In the genomic region with DNA sequence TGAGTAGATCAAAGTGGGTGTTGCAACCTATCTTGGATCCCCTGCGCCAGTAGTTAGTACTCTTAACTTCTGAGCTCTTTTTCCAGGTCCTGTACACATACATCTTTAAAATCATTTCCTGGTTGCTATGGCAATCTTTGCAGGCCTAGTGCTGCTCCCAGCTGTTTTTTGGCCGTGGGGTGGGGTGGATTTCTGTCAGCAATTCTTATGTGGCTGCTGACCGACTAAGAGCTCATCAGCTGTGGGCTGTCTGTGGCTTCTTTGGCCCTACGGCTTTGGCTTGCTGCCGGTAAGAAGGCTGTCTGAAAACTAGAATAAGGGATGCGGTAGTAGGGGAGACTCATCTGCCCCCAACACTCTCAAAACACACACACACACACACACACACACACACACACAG, we compare ENCODE assay signal across 8 mouse cellular contexts. TPM values are rescaled to one million over a fixed set of nuclear protein-coding genes. Genes with fewer than 3 reads are reported as not detected.
A peak's percentile ranks its signal among the peaks of the same experiment; 100 is the strongest.
DNase-seq lines count a peak whose midpoint lies in the region; ATAC-seq and TF ChIP-seq lines count a peak whose summit lies in the region.

No protein-coding gene starts in this region.

- H3K36me3 ChIP-seq in E14TG2a.4 (ENCODE audit: insufficient read depth, low read length) = peaks cover 24% of the 10 kb centered on the region
- peaks cover 19% of the 10 kb centered on the region for H3K36me3 ChIP-seq in forebrain, postnatal 0 days (ENCODE audit: insufficient read depth)
- H3K36me3 ChIP-seq in midbrain, postnatal 0 days (ENCODE audit: insufficient read depth, low read length) = peaks cover 18% of the 10 kb centered on the region

- no peak overlapping the region for H3K9ac ChIP-seq in forebrain, postnatal 0 days
- peak overlapping the region; percentile 61; the same call in 1 of the 2 replicates for H3K9ac ChIP-seq in midbrain, postnatal 0 days (replicated peaks; ENCODE audit: low read length, poor library complexity, severe bottlenecking)

- no peak overlapping the region for H3K27ac ChIP-seq in forebrain, postnatal 0 days (ENCODE audit: low read depth, low read length)
- no peak overlapping the region for H3K27ac ChIP-seq in midbrain, postnatal 0 days (ENCODE audit: low read depth, low read length)

- ATAC-seq in forebrain, postnatal 0 days = no peak
- ATAC-seq in midbrain, postnatal 0 days (ENCODE audit: low FRiP score) = no peak

- H3K9me3 ChIP-seq in E14TG2a.4 (ENCODE audit: low read length) = no peaks in the 10 kb centered on the region
- H3K9me3 ChIP-seq in forebrain, postnatal 0 days (ENCODE audit: low read length) = no peaks in the 10 kb centered on the region
- H3K9me3 ChIP-seq in midbrain, postnatal 0 days (ENCODE audit: low read length) = no peaks in the 10 kb centered on the region

- peak; percentile 94 for DNase-seq in heart, adult 11 months
- no peak for DNase-seq in heart, postnatal 25 days (ENCODE audit: low spot score)
- DNase-seq in forebrain, postnatal 0 days = no peak
- peak; percentile 6 to 22 for DNase-seq in kidney, postnatal 36 days
- DNase-seq in midbrain, postnatal 0 days (ENCODE audit: low spot score) = no peak
- DNase-seq in urinary bladder, adult 2 months (ENCODE audit: low spot score) = no peak
- DNase-seq in spleen, postnatal 14 days (ENCODE audit: low spot score in 2 of 2) = no peak

- H3K27me3 ChIP-seq in E14TG2a.4 (ENCODE audit: insufficient read depth, low read length) = no peaks in the 10 kb centered on the region
- H3K27me3 ChIP-seq in forebrain, postnatal 0 days (ENCODE audit: insufficient read depth, low read length) = no peaks in the 10 kb centered on the region
- H3K27me3 ChIP-seq in midbrain, postnatal 0 days (ENCODE audit: insufficient read depth, low read length) = no peaks in the 10 kb centered on the region

- H3K4me2 ChIP-seq in forebrain, postnatal 0 days (ENCODE audit: low read depth) = peak overlapping the region; percentile 64
- H3K4me2 ChIP-seq in midbrain, postnatal 0 days (ENCODE audit: low read depth, low read length, poor library complexity, severe bottlenecking) = peak overlapping the region; percentile 54

- intact Hi-C loops in heart, postnatal 25 days (cut with DNase I) = no loop called here

- peak overlapping the region; percentile 93 for H3K4me3 ChIP-seq in E14TG2a.4 (replicated peaks; ENCODE audit: low read length)
- peak overlapping the region; percentile 92 for H3K4me3 ChIP-seq in forebrain, postnatal 0 days (ENCODE audit: low read depth, low read length)
- H3K4me3 ChIP-seq in midbrain, postnatal 0 days (ENCODE audit: low read depth, low read length) = peak overlapping the region; percentile 66

- 47% methylated on average over 6 of the region's 6 CpGs for WGBS in forebrain, postnatal 0 days
- WGBS in midbrain, postnatal 0 days = 41% methylated on average over 6 of the region's 6 CpGs

- no peak for TF ChIP-seq CTCF in E14TG2a.4 (conservative IDR thresholded peaks at IDR 0.05; ENCODE audit: low read length)
- TF ChIP-seq CTCF in forebrain, postnatal 0 days (IDR thresholded peaks at IDR 0.05; ENCODE audit: low read depth) = no peak
- TF ChIP-seq CTCF in midbrain, postnatal 0 days (IDR thresholded peaks at IDR 0.05) = no peak

- H3K4me1 ChIP-seq in E14TG2a.4 (replicated peaks; ENCODE audit: low read depth, low read length) = peaks cover 67% of the 10 kb centered on the region
- no peaks in the 10 kb centered on the region for H3K4me1 ChIP-seq in forebrain, postnatal 0 days (ENCODE audit: insufficient read depth)
- H3K4me1 ChIP-seq in midbrain, postnatal 0 days (ENCODE audit: insufficient read depth, low read length) = peaks cover 3% of the 10 kb centered on the region; the same call in 1 of the 2 replicates

RNA-seq across cellular contexts. Expression of gene Washc1, which starts 0.6 kb away (rescaled TPM):
- total RNA-seq in heart, postnatal 25 days (2021) = 10 to 100 TPM; 21.0 to 21.8 TPM
- total RNA-seq in forebrain, postnatal 0 days (2014; rRNA removed) = 53.0 and 54.6 TPM in 2 replicates
- 38.9 and 42.0 TPM in 2 replicates for polyA plus RNA-seq in forebrain, postnatal 0 days (2015; fragmentation: Nextera tagmentation; extraction: Ambion mirVana)
- total RNA-seq in midbrain, postnatal 0 days (2014; rRNA removed) = 44.1 and 54.8 TPM in 2 replicates
- 41.7 and 43.8 TPM in 2 replicates for polyA plus RNA-seq in midbrain, postnatal 0 days (2015; fragmentation: Nextera tagmentation; extraction: Ambion mirVana)
- 31.8 and 33.4 TPM in 2 replicates for polyA plus RNA-seq in urinary bladder, adult 2 months (2012; rRNA removed)

RNA-seq across cellular contexts. Expression of gene Ndufv2, which starts 9.4 kb away (rescaled TPM):
- 1,000 to 10,000 TPM; 1,243 to 1,263 TPM for total RNA-seq in heart, postnatal 25 days (2021)
- 143 and 190 TPM in 2 replicates for total RNA-seq in forebrain, postnatal 0 days (2014; rRNA removed)
- 432 and 524 TPM in 2 replicates for polyA plus RNA-seq in forebrain, postnatal 0 days (2015; fragmentation: Nextera tagmentation; extraction: Ambion mirVana)
- 111 and 125 TPM in 2 replicates for total RNA-seq in midbrain, postnatal 0 days (2014; rRNA removed)
- polyA plus RNA-seq in midbrain, postnatal 0 days (2015; fragmentation: Nextera tagmentation; extraction: Ambion mirVana) = 419 and 445 TPM in 2 replicates
- 137 and 145 TPM in 2 replicates for polyA plus RNA-seq in urinary bladder, adult 2 months (2012; rRNA removed)

RNA-seq across cellular contexts. Expression of gene Ddx11, which starts 12.6 kb away (rescaled TPM):
- total RNA-seq in heart, postnatal 25 days (2021) = 1 to 10 TPM; 1.4 TPM
- 5.6 and 5.7 TPM in 2 replicates for total RNA-seq in forebrain, postnatal 0 days (2014; rRNA removed)
- polyA plus RNA-seq in forebrain, postnatal 0 days (2015; fragmentation: Nextera tagmentation; extraction: Ambion mirVana) = 1.4 and 2.3 TPM in 2 replicates
- total RNA-seq in midbrain, postnatal 0 days (2014; rRNA removed) = 5.6 and 6.7 TPM in 2 replicates
- polyA plus RNA-seq in midbrain, postnatal 0 days (2015; fragmentation: Nextera tagmentation; extraction: Ambion mirVana) = 2.2 and 2.5 TPM in 2 replicates
- polyA plus RNA-seq in urinary bladder, adult 2 months (2012; rRNA removed) = 5.2 and 5.9 TPM in 2 replicates

RNA-seq across cellular contexts. Expression of gene Ankrd12, which starts 33.9 kb away (rescaled TPM):
- total RNA-seq in heart, postnatal 25 days (2021) = 10 to 100 TPM; 15.8 to 22.5 TPM
- total RNA-seq in forebrain, postnatal 0 days (2014; rRNA removed) = 74.7 and 80.1 TPM in 2 replicates
- 147 and 207 TPM in 2 replicates for polyA plus RNA-seq in forebrain, postnatal 0 days (2015; fragmentation: Nextera tagmentation; extraction: Ambion mirVana)
- 63.4 and 63.5 TPM in 2 replicates for total RNA-seq in midbrain, postnatal 0 days (2014; rRNA removed)
- polyA plus RNA-seq in midbrain, postnatal 0 days (2015; fragmentation: Nextera tagmentation; extraction: Ambion mirVana) = 205 and 229 TPM in 2 replicates
- 21.7 and 21.9 TPM in 2 replicates for polyA plus RNA-seq in urinary bladder, adult 2 months (2012; rRNA removed)

Comparison
In these comparisons a context has a peak if more than half of its experiments do, and no peak if none do; other contexts are left out.
1. DNase-seq: peak in heart, adult 11 months (single experiment) and kidney, postnatal 36 days (2 of 2); none in heart, postnatal 25 days (single experiment), forebrain, postnatal 0 days (single experiment), midbrain, postnatal 0 days (single experiment), urinary bladder, adult 2 months (single experiment) and spleen, postnatal 14 days (0 of 2).
2. Peak in every context shown above with its lines, with median percentiles within 50 percentile points of each other: H3K4me3 ChIP-seq.